Mouse (Mus musculus) neural tube, embryonic 14.5 days (tissue): ENCODE results near the gene Hgfac. TPM values are rescaled to one million over a fixed set of nuclear protein-coding genes. Genes with fewer than 3 reads are reported as not detected.

ENCODE experiments used
- ATAC-seq: fragments of 200-750 bp; cut with Nextera tagmentation; 2 replicates; pipeline ENCODE4 v1.8.0; 2017; ENCODE audit warnings: low read depth, mild to moderate bottlenecking, moderate TSS enrichment, moderate library complexity
- H3K27ac ChIP-seq: fragments of 300-500 bp; sonication (generic); 2 replicates; pipeline ENCODE4 v1.5.1; 2014; ENCODE audit warnings: low read depth, mild to moderate bottlenecking, control low read depth, low read length, moderate library complexity, mixed read lengths
- H3K27me3 ChIP-seq: fragments of 300-500 bp; sonication (generic); 2 replicates; pipeline ENCODE4 v1.6.1; 2014; ENCODE audit warnings: low read length; ENCODE audit not compliant: control insufficient read depth, insufficient read depth
- H3K36me3 ChIP-seq: fragments of 300-500 bp; sonication (generic); 2 replicates; pipeline ENCODE4 v1.6.1; 2014; ENCODE audit warnings: low read length, mixed read lengths; ENCODE audit not compliant: control insufficient read depth, insufficient read depth
- H3K4me1 ChIP-seq: fragments of 300-500 bp; sonication (generic); 2 replicates; pipeline ENCODE4 v1.6.1; 2014; ENCODE audit warnings: low read length; ENCODE audit not compliant: control insufficient read depth, insufficient read depth
- H3K4me2 ChIP-seq: fragments of 300-500 bp; sonication (generic); 2 replicates; pipeline ENCODE4 v1.6.1; 2014; ENCODE audit warnings: mild to moderate bottlenecking, low read depth, low read length, control low read depth
- H3K4me3 ChIP-seq: fragments of 300-500 bp; sonication (generic); 2 replicates; pipeline ENCODE4 v1.5.1; 2014; ENCODE audit warnings: low read depth, low read length, control low read depth, mixed read lengths
- H3K9ac ChIP-seq: fragments of 300-500 bp; sonication (generic); replicated peaks from 2 replicates; pipeline ENCODE4 v1.6.1; 2014; ENCODE audit warnings: low read depth, mild to moderate bottlenecking, control low read depth, low read length, mixed read lengths
- H3K9me3 ChIP-seq: fragments of 300-500 bp; sonication (generic); 2 replicates; pipeline ENCODE4 v1.6.1; 2016; ENCODE audit warnings: low read length; ENCODE audit not compliant: control insufficient read depth
- WGBS: fragments of 180-500 bp; shearing (Covaris S2); extraction: QIAGEN DNeasy Blood & Tissue Kit; methylation state at CpG from one replicate; pipeline ENCODE4 v1.1.7; 2014; 5-methylcytosine and 5-hydroxymethylcytosine counted together
- polyA plus RNA-seq: library from polyadenylated mRNA; unstranded; fragments of >200 nt; fragmentation: Nextera tagmentation; extraction: Ambion mirVana; gene quantifications from 2 replicates; pipeline ENCODE4 v1.2.1, GENCODE M21; 2014

Gene Hgfac
- polyA plus RNA-seq, 1 experiment from 2014 or later = 0.54 TPM

DNA sequence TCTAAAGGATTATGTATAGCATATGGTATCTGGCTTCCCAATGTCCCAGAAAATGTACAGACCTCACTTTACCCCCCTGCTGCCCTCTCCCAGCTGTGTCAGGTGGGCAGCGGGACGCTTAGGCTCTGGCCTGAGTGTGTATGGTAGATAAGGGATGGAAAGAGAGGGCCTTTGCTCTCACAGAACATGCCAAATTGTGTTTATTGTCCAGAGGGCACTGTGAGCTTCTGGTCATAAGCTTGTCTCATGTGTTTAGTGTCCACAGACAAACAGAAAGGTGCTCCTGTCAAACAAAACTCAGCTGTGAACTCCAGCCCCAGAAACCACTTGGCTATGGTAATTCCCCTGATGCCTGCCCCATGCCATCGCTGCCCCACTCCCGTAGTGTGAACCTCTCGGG is 11.6 kb upstream of the Hgfac start:
- Histone ChIP-seq H3K9me3 (no peaks in the 10 kb centered on the region), H3K9ac (no peak overlapping the region), H3K4me1 (no peaks in the 10 kb centered on the region), H3K36me3 (peaks cover 45% of the 10 kb centered on the region), H3K4me2 (no peak overlapping the region), H3K27me3 (no peaks in the 10 kb centered on the region), H3K4me3 (no peak overlapping the region), H3K27ac (no peak overlapping the region)
- no peak for ATAC-seq
- 84% methylated on average over 5 of the region's 5 CpGs for WGBS

- no peak overlapping the region for H3K27ac ChIP-seq
- 52% methylated on average over 5 of the region's 5 CpGs for WGBS
Measured at GRCm38 (mm10) chr5:35033068-35033467, 8.2 kb upstream of the Hgfac start.

DNA sequence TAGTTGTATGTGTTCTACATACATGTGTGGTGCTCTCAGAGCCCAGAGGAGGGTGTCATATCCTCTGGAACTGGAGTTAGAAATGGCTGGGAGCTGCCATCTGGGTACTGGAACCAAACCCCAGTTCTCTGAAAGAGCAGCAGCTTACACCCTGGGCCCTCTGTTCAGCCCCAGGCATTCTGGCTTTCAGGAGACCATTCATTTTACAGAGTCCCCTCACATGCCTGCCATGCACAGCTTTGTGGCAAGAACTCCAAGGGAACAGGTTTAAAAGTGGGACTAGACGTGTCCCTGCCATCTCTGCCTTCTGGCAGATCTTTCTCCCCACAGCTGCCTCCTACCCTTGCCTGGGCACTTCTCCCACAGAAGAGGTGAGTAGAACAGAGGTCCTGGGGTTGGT is 7.7 kb upstream of the Hgfac start:
- Histone ChIP-seq H3K9me3 (no peaks in the 10 kb centered on the region), H3K9ac (no peak overlapping the region), H3K4me2 (no peak overlapping the region), H3K27me3 (no peaks in the 10 kb centered on the region), H3K4me1 (no peaks in the 10 kb centered on the region), H3K27ac (no peak overlapping the region), H3K4me3 (no peak overlapping the region), H3K36me3 (peaks cover 28% of the 10 kb centered on the region)
- ATAC-seq = no peak
- 75% methylated on average over 1 of the region's 1 CpGs for WGBS

More at GRCm38 (mm10) chr5:35033068-35033467, 8.2 kb upstream of the Hgfac start:
- H3K36me3 ChIP-seq = peaks cover 31% of the 10 kb centered on the region
- no peaks in the 10 kb centered on the region for H3K27me3 ChIP-seq
- H3K4me2 ChIP-seq = no peak overlapping the region
- H3K4me1 ChIP-seq = no peaks in the 10 kb centered on the region
- H3K9me3 ChIP-seq = no peaks in the 10 kb centered on the region
- ATAC-seq = no peak; the same call in 1 of the 2 replicates
- no peak overlapping the region for H3K4me3 ChIP-seq
- H3K9ac ChIP-seq = no peak overlapping the region

- Histone ChIP-seq H3K9ac (no peak overlapping the region), H3K4me2 (no peak overlapping the region), H3K4me1 (no peaks in the 10 kb centered on the region), H3K4me3 (no peak overlapping the region), H3K36me3 (peaks cover 16% of the 10 kb centered on the region), H3K9me3 (no peaks in the 10 kb centered on the region), H3K27ac (no peak overlapping the region), H3K27me3 (no peaks in the 10 kb centered on the region)
- no peak for ATAC-seq
- 85% methylated on average over 5 of the region's 5 CpGs for WGBS
Measured at GRCm38 (mm10) chr5:35035141-35035540, 6.2 kb upstream of the Hgfac start.

DNA sequence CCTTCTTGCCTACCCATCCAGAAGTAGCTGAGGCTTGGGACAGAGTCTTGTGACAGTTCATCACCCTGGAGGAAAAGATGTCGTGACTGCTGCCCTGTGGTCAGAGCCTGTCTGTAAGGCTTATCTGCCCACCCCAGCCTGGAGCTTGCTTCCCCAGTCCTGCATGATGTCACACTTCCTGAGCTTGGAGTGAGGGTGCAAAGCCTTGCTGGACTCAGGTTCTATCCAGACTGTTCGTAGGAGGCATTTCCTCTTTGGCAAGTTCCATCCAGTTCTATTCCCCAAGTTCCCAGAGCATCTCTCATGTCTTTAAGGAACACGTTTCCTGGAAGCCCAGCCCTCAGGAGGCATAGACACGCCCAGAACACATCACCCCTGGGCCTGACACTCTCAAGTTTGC is 5.5 kb upstream of the Hgfac start:
- Histone ChIP-seq H3K27ac (no peak overlapping the region), H3K36me3 (peaks cover 12% of the 10 kb centered on the region), H3K4me1 (no peaks in the 10 kb centered on the region), H3K27me3 (no peaks in the 10 kb centered on the region), H3K9me3 (no peaks in the 10 kb centered on the region), H3K4me2 (no peak overlapping the region), H3K4me3 (no peak overlapping the region), H3K9ac (no peak overlapping the region)
- no peak for ATAC-seq
- 79% methylated on average over 4 of the region's 4 CpGs for WGBS

DNA sequence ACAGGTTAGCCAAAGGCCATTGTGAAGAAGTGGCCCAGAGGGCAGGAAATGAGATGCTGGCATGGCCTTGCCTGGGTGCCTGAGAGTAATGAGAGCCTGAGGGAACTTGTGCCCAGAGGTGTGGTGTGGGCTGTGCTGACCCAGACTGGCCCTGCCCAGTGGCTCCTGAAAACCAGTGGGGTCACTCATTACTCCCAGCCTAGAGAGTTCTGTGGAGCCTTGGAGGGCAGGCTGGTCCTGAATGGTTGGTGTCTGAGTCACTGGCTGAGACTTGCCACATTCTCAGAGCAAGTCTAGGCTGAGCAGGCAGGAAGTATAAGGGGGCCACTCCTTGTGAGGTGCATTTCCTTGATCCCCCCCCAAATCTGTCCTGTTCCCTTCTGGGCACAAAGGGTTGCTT is 3.9 kb upstream of the Hgfac start:
- Histone ChIP-seq H3K4me1 (no peaks in the 10 kb centered on the region), H3K27me3 (no peaks in the 10 kb centered on the region), H3K27ac (no peak overlapping the region), H3K9me3 (no peaks in the 10 kb centered on the region), H3K4me3 (no peak overlapping the region), H3K4me2 (no peak overlapping the region), H3K36me3 (peaks cover 7% of the 10 kb centered on the region), H3K9ac (no peak overlapping the region)
- no peak for ATAC-seq

DNA sequence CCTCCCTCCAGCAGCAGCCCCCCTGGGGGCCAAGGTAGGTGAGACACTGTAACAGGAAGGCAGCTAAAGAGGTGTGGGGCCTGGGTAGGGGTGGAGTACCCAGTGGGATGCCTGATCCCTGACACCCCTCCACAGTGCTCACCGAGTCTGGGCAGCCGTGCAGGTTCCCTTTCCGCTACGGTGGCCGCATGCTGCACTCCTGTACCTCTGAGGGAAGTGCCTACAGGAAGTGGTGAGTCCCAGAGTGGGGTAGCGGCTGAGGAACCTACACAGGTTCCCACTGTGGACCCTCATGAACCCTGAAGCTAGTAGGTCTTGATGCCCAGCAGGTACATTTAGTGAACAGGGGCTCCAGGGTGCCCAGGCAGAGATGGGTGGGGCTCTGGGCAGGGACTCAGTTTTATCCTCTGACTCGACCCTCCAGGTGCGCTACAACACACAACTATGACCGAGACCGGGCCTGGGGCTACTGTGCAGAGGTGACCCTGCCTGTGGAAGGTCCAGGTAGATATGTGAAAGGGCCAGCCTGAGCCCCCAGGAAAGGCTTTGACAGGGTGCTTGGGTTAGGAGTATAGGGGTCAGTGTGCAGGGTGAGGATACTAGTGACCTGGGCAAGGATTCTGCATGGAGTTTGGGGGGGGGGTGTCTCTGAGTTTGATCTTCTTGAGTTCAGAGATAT is 1.3 kb downstream of the Hgfac start:
- peak; percentile 22; the same call in 1 of the 2 replicates for ATAC-seq
- no peak overlapping the region for H3K4me2 ChIP-seq

GRCm38 (mm10) chr5:35043110-35043451 is 1.8 kb downstream of the Hgfac start:
- no peaks in the 10 kb centered on the region for H3K9me3 ChIP-seq
- no peak overlapping the region for H3K9ac ChIP-seq
- 41% methylated on average over 1 of the region's 1 CpGs for WGBS
- no peaks in the 10 kb centered on the region for H3K27me3 ChIP-seq
- no peaks in the 10 kb centered on the region for H3K36me3 ChIP-seq
- no peak overlapping the region for H3K27ac ChIP-seq
- H3K4me3 ChIP-seq = no peak overlapping the region
- no peaks in the 10 kb centered on the region for H3K4me1 ChIP-seq
- peak; percentile 88 for ATAC-seq
- H3K4me2 ChIP-seq = no peak overlapping the region

More for the DNA sequence above, 1.3 kb downstream of the Hgfac start:
- Histone ChIP-seq H3K36me3 (no peaks in the 10 kb centered on the region), H3K9me3 (no peaks in the 10 kb centered on the region), H3K27me3 (no peaks in the 10 kb centered on the region), H3K27ac (no peak overlapping the region), H3K4me1 (no peaks in the 10 kb centered on the region), H3K4me3 (no peak overlapping the region), H3K9ac (no peak overlapping the region)
- 77% methylated on average over 10 of the region's 10 CpGs for WGBS

DNA sequence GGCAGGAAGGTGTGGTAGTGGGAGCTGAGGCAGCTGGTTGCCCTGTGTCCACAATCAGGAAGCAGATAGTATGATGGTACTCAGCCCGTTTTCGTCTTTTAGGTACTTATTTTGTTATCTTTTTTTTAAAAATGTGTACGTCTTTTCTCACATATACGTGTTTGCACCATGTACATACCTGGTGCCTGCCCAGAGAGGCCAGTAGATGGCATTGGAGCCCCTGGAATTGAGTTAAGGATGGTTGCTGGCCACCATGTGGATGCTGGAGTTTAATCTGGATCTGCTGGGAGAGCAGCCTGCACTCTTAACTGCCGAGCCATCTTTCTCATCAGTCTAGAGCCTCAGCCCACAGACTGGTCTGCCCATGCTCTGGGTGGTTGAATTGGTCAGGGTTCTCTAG is 9.2 kb downstream of the Hgfac start:
- Histone ChIP-seq H3K4me1 (no peaks in the 10 kb centered on the region), H3K4me3 (no peak overlapping the region), H3K4me2 (no peak overlapping the region), H3K9me3 (no peaks in the 10 kb centered on the region), H3K27me3 (no peaks in the 10 kb centered on the region), H3K27ac (no peak overlapping the region), H3K9ac (no peak overlapping the region), H3K36me3 (no peaks in the 10 kb centered on the region)
- no peak for ATAC-seq
- 80% methylated on average over 5 of the region's 5 CpGs for WGBS
